9 mouse cellular contexts compared by ENCODE assay signal in genomic region chr13:97662741-97663140, GRCm38 (mm10).
DNase-seq lines count a peak whose midpoint lies in the region; ATAC-seq and TF ChIP-seq lines count a peak whose summit lies in the region.
"Had no signal": no experiment of that assay in that cellular context is flagged by ENCODE, and none has a peak within 500 bp of the region (broad histone marks: within the 10 kb centered on the region; RNA-seq: fewer than 3 reads in every experiment).

No protein-coding gene starts in this region.

- H3K27me3 ChIP-seq in intestine, embryonic 16.5 days (replicated peaks; ENCODE audit: control insufficient read depth, insufficient read depth, low read length) = no peaks in the 10 kb centered on the region
- H3K27me3 ChIP-seq: Patski had no signal

- no peak for TF ChIP-seq CTCF in layer of hippocampus, adult 2 months (conservative IDR thresholded peaks at IDR 0.05)

- H3K27ac ChIP-seq in intestine, embryonic 16.5 days (ENCODE audit: low read length) = no peak overlapping the region
- H3K27ac ChIP-seq in layer of hippocampus, adult 2 months = no peak overlapping the region

- no peaks in the 10 kb centered on the region for H3K4me1 ChIP-seq in intestine, embryonic 16.5 days (ENCODE audit: control insufficient read depth, insufficient read depth, low read length)

- peak; percentile 39 for DNase-seq in kidney, postnatal 10 days
- DNase-seq in kidney, postnatal 14 days = no peak
- peak; percentile 67 for DNase-seq in adrenal gland, postnatal 10 days
- DNase-seq in fibroblast of lung, adult 2 months (ENCODE audit: low read depth) = peak; percentile 86
- DNase-seq in right cerebral cortex, postnatal 10 days (ENCODE audit: low spot score in 2 of 2) = no peak
- no peak for DNase-seq in right cerebral cortex, postnatal 36 days (ENCODE audit: low spot score in 2 of 2)
- no peak for DNase-seq in layer of hippocampus, adult 2 months (ENCODE audit: low spot score in 2 of 2)

- no peak overlapping the region for H3K4me3 ChIP-seq in intestine, embryonic 16.5 days (ENCODE audit: low read length)
- H3K4me3 ChIP-seq in layer of hippocampus, adult 2 months = no peak overlapping the region

- no peak overlapping the region for H3K9ac ChIP-seq in intestine, embryonic 16.5 days (ENCODE audit: low read depth, low read length)

- ATAC-seq in intestine, embryonic 16.5 days = 0 out of 2 replicates have a peak, but pooled peaks have one; percentile 31
- ATAC-seq: Patski had no signal

- H3K4me2 ChIP-seq in intestine, embryonic 16.5 days (ENCODE audit: low read depth, low read length) = no peak overlapping the region

- H3K36me3 ChIP-seq in intestine, embryonic 16.5 days (ENCODE audit: control insufficient read depth, insufficient read depth, low read length) = no peaks in the 10 kb centered on the region

- H3K9me3 ChIP-seq in intestine, embryonic 16.5 days (ENCODE audit: control insufficient read depth, low read length) = no peaks in the 10 kb centered on the region

- 58% methylated on average over 8 of the region's 8 CpGs for WGBS in intestine, embryonic 16.5 days

Comparison
In these comparisons a context has a peak if more than half of its experiments do, and no peak if none do; other contexts are left out.
1. DNase-seq: peak in kidney, postnatal 10 days (single experiment), adrenal gland, postnatal 10 days (single experiment) and fibroblast of lung, adult 2 months (single experiment); none in kidney, postnatal 14 days (single experiment), right cerebral cortex, postnatal 10 days (0 of 2), right cerebral cortex, postnatal 36 days (0 of 2) and layer of hippocampus, adult 2 months (0 of 2).